Mouse (Mus musculus): ENCODE measurements at regions not wholly inside any gene's neighbourhood (a gene's known extent, or its start where the extent isn't known, plus 50 kb on each side); places are given as distances from the start of the nearest gene placed in this dataset.

GRCm38 (mm10) chr13:39161980-39162379 lies 201.3 kb upstream of the Slc35b3 start:
- in situ Hi-C loops (cut with MboI, MseI), result no loop called here

DNA sequence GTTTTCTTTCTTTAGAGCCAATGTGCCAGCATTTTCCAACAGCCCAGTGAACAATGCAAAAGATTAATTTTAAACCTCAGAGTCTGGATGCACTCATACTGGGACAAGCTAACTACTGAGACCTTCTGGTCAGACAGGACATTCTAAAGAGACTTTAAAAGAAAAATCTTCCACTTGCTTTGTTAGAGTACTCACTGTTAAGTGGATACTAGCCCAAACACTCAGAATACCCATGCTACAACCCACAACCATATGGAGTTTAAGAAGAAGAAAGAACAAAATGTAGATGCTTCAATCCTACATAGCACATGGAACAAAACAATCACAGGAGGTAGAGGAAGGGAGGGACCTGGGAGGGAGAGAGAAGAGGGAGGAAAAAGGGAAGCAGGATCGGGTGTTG lies 167.3 kb upstream of the Slc35b3 start:
- in situ Hi-C loops (cut with MboI, MseI), result no loop called here

DNA sequence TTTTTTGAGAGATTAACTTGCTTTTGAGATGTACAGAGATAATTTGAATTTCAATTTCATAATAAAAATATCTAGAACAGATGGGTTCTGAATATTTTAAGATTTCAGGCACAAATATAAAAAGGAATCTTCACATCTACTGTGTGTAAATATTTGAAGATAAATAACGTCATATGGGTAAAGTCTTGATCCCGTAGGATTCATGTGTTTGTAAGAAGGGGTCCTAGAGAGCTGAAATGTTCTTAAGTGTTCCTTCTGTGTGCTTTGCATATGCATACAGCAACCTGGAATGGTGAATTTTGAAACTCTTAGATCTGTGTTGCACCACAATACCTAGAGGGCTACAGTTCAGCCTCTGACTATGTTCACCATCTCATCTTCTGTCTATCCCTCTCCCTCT lies 131.4 kb upstream of the Slc35b3 start:
- in situ Hi-C loops (cut with MboI, MseI), result no loop called here

DNA sequence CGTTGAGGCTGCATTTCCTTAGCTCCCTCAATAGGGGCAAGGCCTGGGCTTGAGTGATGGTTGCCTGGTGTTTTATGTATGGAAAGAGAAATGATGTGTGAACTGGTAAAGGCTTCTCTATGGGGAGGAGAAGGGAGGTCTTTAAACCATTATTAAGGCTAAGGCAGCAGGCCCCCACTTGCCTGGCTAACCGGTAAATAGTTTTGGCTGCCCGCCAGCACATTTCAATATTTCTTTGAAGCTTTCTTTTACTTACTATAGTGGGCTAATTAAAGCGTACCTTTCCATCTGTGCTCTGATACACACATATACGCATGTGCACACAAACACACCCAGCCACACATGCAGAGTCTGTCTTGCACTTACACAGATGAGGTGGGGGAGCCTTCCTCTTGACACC lies 123.9 kb upstream of the Slc35b3 start:
- in situ Hi-C loops (cut with MboI, MseI), result no loop called here

- in situ Hi-C loops (cut with MboI, MseI), result no loop called here
Observed at GRCm38 (mm10) chr13:39074211-39074610, 113.5 kb upstream of the Slc35b3 start.

GRCm38 (mm10) chr13:39032263-39032662 lies 71.6 kb upstream of the Slc35b3 start:
- in situ Hi-C loops (cut with MboI, MseI), result no loop called here

- in situ Hi-C loops (cut with MboI, MseI), result no loop called here
Observed at GRCm38 (mm10) chr13:39020168-39020567, 59.5 kb upstream of the Slc35b3 start.

GRCm38 (mm10) chr13:39011696-39012095 lies 51.0 kb upstream of the Slc35b3 start:
- in situ Hi-C loops (cut with MboI, MseI), result no loop called here
